Mouse (Mus musculus) MEL (cell line): Measurements from ENCODE around the gene Vmn1r87. TPM values are rescaled to one million over a fixed set of nuclear protein-coding genes. Genes with fewer than 3 reads are reported as not detected.

Experiments used
- DNase-seq: peaks from one replicate; pipeline ENCODE4 v3.0.0; 2011; ENCODE audit warnings: low read depth, low spot score
- H3K27ac ChIP-seq: 2 replicates; pipeline ENCODE4 v1.5.1; 2012; ENCODE audit warnings: low read depth, mild to moderate bottlenecking, control low read depth, low read length, moderate library complexity; ENCODE audit not compliant: control insufficient read depth
- H3K27me3 ChIP-seq, 2 experiments: fragments of 150-350 bp in 1 of 2; sonication (generic) in 1 of 2; 2 replicates each; pipeline ENCODE4 v1.6.1; 2012; ENCODE audit warnings: low read length in 2 of 2, mild to moderate bottlenecking in 2 of 2, improper control_type of control experiment in 1 of 2, moderate library complexity in 1 of 2; ENCODE audit not compliant: insufficient read depth in 2 of 2, control insufficient read depth in 1 of 2
- H3K36me3 ChIP-seq, 2 experiments: 2 replicates each; pipeline ENCODE4 v1.6.1; 2012 to 2014; ENCODE audit warnings: low read length in 2 of 2, improper control_type of control experiment in 1 of 2, inconsistent platforms in 1 of 2, mild to moderate bottlenecking in 1 of 2; ENCODE audit not compliant: insufficient read depth in 2 of 2, control insufficient read depth in 1 of 2
- H3K4me1 ChIP-seq, 2 experiments: fragments of 150-350 bp in 1 of 2; sonication (generic) in 1 of 2; 2 replicates each; pipeline ENCODE4 v1.6.1; 2012; ENCODE audit warnings: low read length in 2 of 2, improper control_type of control experiment in 1 of 2, mild to moderate bottlenecking in 1 of 2; ENCODE audit not compliant: insufficient read depth in 2 of 2, control insufficient read depth in 1 of 2
- H3K4me3 ChIP-seq, 2 experiments: fragments of 150-350 bp in 1 of 2; sonication (generic) in 1 of 2; 2 replicates each; pipeline ENCODE4 v1.5.1; 2012; ENCODE audit warnings: low read depth in 2 of 2, low read length in 2 of 2, mild to moderate bottlenecking in 2 of 2, moderate library complexity in 2 of 2, control low read depth in 1 of 2, improper control_type of control experiment in 1 of 2; ENCODE audit not compliant: control insufficient read depth in 1 of 2, insufficient read depth in 1 of 2
- H3K79me2 ChIP-seq: 2 replicates; pipeline ENCODE4 v1.6.1; 2012; ENCODE audit warnings: mild to moderate bottlenecking, low read length, moderate library complexity; ENCODE audit not compliant: control insufficient read depth, poor library complexity, insufficient read depth
- H3K9ac ChIP-seq: 2 replicates; pipeline ENCODE4 v1.6.1; 2012; ENCODE audit warnings: low read depth, mild to moderate bottlenecking, control low read depth, low read length, moderate library complexity; ENCODE audit not compliant: control insufficient read depth, poor library complexity, severe bottlenecking
- H3K9me3 ChIP-seq: fragments of 150-350 bp; sonication (generic); replicated peaks from 2 replicates; pipeline ENCODE4 v1.6.1; 2012; ENCODE audit warnings: mild to moderate bottlenecking, low read length, improper control_type of control experiment, moderate library complexity; ENCODE audit not compliant: insufficient read depth
- CHD1 ChIP-seq: IDR thresholded peaks from 2 replicates; pipeline ENCODE4 v1.6.1; 2012; ENCODE audit warnings: low read depth, mild to moderate bottlenecking, inconsistent platforms, low read length, improper control_type of control experiment
- CHD2 ChIP-seq: IDR thresholded peaks from 2 replicates; pipeline ENCODE4 v1.6.1; 2011; ENCODE audit warnings: low read length, improper control_type of control experiment
- MAFK ChIP-seq: IDR thresholded peaks from 2 replicates; pipeline ENCODE4 v1.6.1; 2011; ENCODE audit warnings: low read depth, mild to moderate bottlenecking, low read length, improper control_type of control experiment, borderline replicate concordance
- MEF2A ChIP-seq: IDR thresholded peaks from 2 replicates; pipeline ENCODE4 v1.6.1; 2014; ENCODE audit warnings: low read depth, mild to moderate bottlenecking, inconsistent platforms, low read length, improper control_type of control experiment; ENCODE audit not compliant: poor library complexity, insufficient replicate concordance, severe bottlenecking; ENCODE audit errors: extremely low read depth
- MYC ChIP-seq: IDR thresholded peaks from 2 replicates; pipeline ENCODE4 v1.6.1; 2011; ENCODE audit warnings: low read depth, mild to moderate bottlenecking, low read length, improper control_type of control experiment, moderate library complexity
- NELFE ChIP-seq: IDR thresholded peaks from 2 replicates; pipeline ENCODE4 v1.6.1; 2011; ENCODE audit warnings: low read depth, low read length, improper control_type of control experiment
- RCOR1 ChIP-seq: IDR thresholded peaks from 2 replicates; pipeline ENCODE4 v1.6.1; 2012; ENCODE audit warnings: low read depth, mild to moderate bottlenecking, inconsistent platforms, low read length, improper control_type of control experiment
- UBTF ChIP-seq: IDR thresholded peaks from 2 replicates; pipeline ENCODE4 v1.6.1; 2012; ENCODE audit warnings: low read depth, mild to moderate bottlenecking, inconsistent platforms, low read length, improper control_type of control experiment, moderate library complexity, borderline replicate concordance; ENCODE audit not compliant: insufficient read depth
- USF2 ChIP-seq, 2 experiments: IDR thresholded peaks; 2 replicates each; pipeline ENCODE4 v1.6.1; 2011 to 2012; ENCODE audit warnings: improper control_type of control experiment in 2 of 2, low read length in 2 of 2, borderline replicate concordance in 1 of 2, inconsistent platforms in 1 of 2, low read depth in 1 of 2, mild to moderate bottlenecking in 1 of 2; ENCODE audit not compliant: insufficient read depth in 1 of 2
- polyA plus RNA-seq, 2 experiments: library from polyadenylated mRNA; stranded (reverse) in 1 of 2; unstranded in 1 of 2; fragments of >175 nt in 1 of 2; fragments of >200 nt in 1 of 2; gene quantifications; 2 replicates each; pipeline versions ENCODE4 v1.2.1 to v1.2.4; 2012; ENCODE audit warnings: low replicate concordance in 2 of 2, low read depth in 1 of 2; ENCODE audit not compliant: insufficient read length in 2 of 2, insufficient read depth in 1 of 2, missing spikeins in 1 of 2
- total RNA-seq: library from RNA; depleted of rRNA; stranded (reverse); fragments of 300-350 nt; gene quantifications from 2 replicates; pipeline ENCODE4 v1.2.3, GENCODE M21; 2012; rRNA removed

The Vmn1r87 gene
- total and polyA plus RNA-seq, 3 experiments: 0.01 TPM; not detected in 2

DNA sequence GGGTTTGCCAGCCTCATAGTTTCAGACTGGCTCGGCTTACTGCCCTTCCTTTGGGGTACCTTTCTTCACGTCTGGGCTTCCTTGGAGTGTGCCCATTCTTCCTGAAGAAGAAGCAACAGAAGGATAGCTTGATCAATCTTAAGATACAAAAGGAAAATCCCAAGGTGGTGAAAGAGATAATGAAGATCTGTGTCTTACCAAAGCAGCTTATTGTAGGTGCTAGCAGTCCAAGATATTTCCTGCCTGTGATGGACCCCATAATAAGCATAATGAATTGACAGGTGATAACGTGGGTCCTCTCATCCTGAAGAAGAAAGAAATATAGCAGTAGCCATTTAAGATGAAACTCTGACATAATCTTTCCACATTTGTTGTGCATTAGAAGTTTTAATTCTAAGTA is 44.9 kb downstream of the Vmn1r87 start, which contains the start of gene Vmn1r85:
Vmn1r85 (minus strand) TSS at position 101 of the 400 bp plus-strand sequence.
- Histone ChIP-seq H3K4me3 (no peak within 1 kb of the TSS), H3K36me3 (no peaks in the 10 kb centered on the region), H3K27ac (no peak within 1 kb of the TSS), H3K4me1 (no peaks in the 10 kb centered on the region), H3K79me2 (no peaks in the 10 kb centered on the region), H3K9me3 (no peaks in the 10 kb centered on the region), H3K9ac (no peak within 1 kb of the TSS), H3K27me3 (no peaks in the 10 kb centered on the region)
- DNase-seq: no peak
- TF ChIP-seq MYC (no peak), NELFE (no peak), UBTF (no peak), MAFK (no peak), MEF2A (no peak), RCOR1 (no peak), CHD2 (no peak), CHD1 (no peak), USF2 (IDR thresholded peaks at IDR 0.05; ENCODE audit: borderline replicate concordance in 1 of 2, insufficient read depth in 1 of 2, low read depth in 1 of 2, low read length in 2 of 2) (no peak)

Other genes with a start within 250 kb of the Vmn1r87 start
- gene Zscan22, start 242.3 kb downstream of the Vmn1r87 start, total RNA-seq: 1.3 and 2.5 TPM in 2 replicates
- gene Zscan22, start 242.3 kb downstream of the Vmn1r87 start, polyA plus RNA-seq: 1 to 10 TPM in 1 of 2 experiments, not detected in 1; 7.1 TPM
- gene Rps5, start 217.9 kb downstream of the Vmn1r87 start, total RNA-seq: 3,873 and 4,196 TPM in 2 replicates
- 1,000 to 10,000 TPM in 1 of 2 experiments, 100 to 1,000 TPM in 1; 960 to 2,915 TPM for gene Rps5, start 217.9 kb downstream of the Vmn1r87 start, polyA plus RNA-seq
- 0.89 and 1.0 TPM in 2 replicates for gene Rnf225, start 212.7 kb downstream of the Vmn1r87 start, total RNA-seq
- gene Rnf225, start 212.7 kb downstream of the Vmn1r87 start, polyA plus RNA-seq: 1 to 10 TPM in 1 of 2 experiments, not detected in 1; 2.3 TPM
- gene Zfp324, start 174.3 kb downstream of the Vmn1r87 start, total RNA-seq: 5.9 and 9.9 TPM in 2 replicates
- gene Zfp324, start 174.3 kb downstream of the Vmn1r87 start, polyA plus RNA-seq: 1 to 10 TPM in 1 of 2 experiments, not detected in 1; 5.2 TPM
- 3.4 TPM in 2 replicates for gene Zfp446, start 162.3 kb downstream of the Vmn1r87 start, total RNA-seq
- 1 to 10 TPM in 1 of 2 experiments, not detected in 1; 4.9 TPM for gene Zfp446, start 162.3 kb downstream of the Vmn1r87 start, polyA plus RNA-seq
- gene Slc27a5, start 142.0 kb downstream of the Vmn1r87 start, total RNA-seq: not detected in 2 replicates
- gene Slc27a5, start 142.0 kb downstream of the Vmn1r87 start, polyA plus RNA-seq: under 1 TPM in 1 of 2 experiments, not detected in 1; 0.13 TPM
- 605 and 702 TPM in 2 replicates for gene Trim28, start 141.0 kb downstream of the Vmn1r87 start, total RNA-seq
- gene Trim28, start 141.0 kb downstream of the Vmn1r87 start, polyA plus RNA-seq: 1,000 to 10,000 TPM in 1 of 2 experiments, 100 to 1,000 TPM in 1; 104 to 1,160 TPM
- 15.8 and 16.8 TPM in 2 replicates for gene Zbtb45, start 130.1 kb downstream of the Vmn1r87 start, total RNA-seq
- gene Zbtb45, start 130.1 kb downstream of the Vmn1r87 start, polyA plus RNA-seq: 10 to 100 TPM in 1 of 2 experiments, not detected in 1; 36.3 TPM
- gene Chmp2a, start 105.3 kb downstream of the Vmn1r87 start, total RNA-seq: 94.9 and 100 TPM in 2 replicates
- 100 to 1,000 TPM in 1 of 2 experiments, not detected in 1; 180 TPM for gene Chmp2a, start 105.3 kb downstream of the Vmn1r87 start, polyA plus RNA-seq
- gene Ube2m, start 101.9 kb downstream of the Vmn1r87 start, total RNA-seq: 134 and 148 TPM in 2 replicates
- 100 to 1,000 TPM in 1 of 2 experiments, not detected in 1; 336 TPM for gene Ube2m, start 101.9 kb downstream of the Vmn1r87 start, polyA plus RNA-seq
- gene Mzf1, start 85.4 kb downstream of the Vmn1r87 start, total RNA-seq: 0.77 and 0.85 TPM in 2 replicates
- 1 to 10 TPM in 1 of 2 experiments, not detected in 1; 2.4 TPM for gene Mzf1, start 85.4 kb downstream of the Vmn1r87 start, polyA plus RNA-seq
- not detected in 2 replicates for gene Vmn1r85, start 45.0 kb downstream of the Vmn1r87 start, total RNA-seq
- gene Vmn1r85, start 45.0 kb downstream of the Vmn1r87 start, polyA plus RNA-seq: not detected
- gene Vmn1r86, start 20.2 kb downstream of the Vmn1r87 start, total RNA-seq: not detected in 2 replicates
- gene Vmn1r86, start 20.2 kb downstream of the Vmn1r87 start, polyA plus RNA-seq: not detected
- gene Vmn1r88, start 19.4 kb upstream of the Vmn1r87 start, total RNA-seq: 0.04 TPM in 1 of 2 replicates, not detected in the other
- not detected for gene Vmn1r88, start 19.4 kb upstream of the Vmn1r87 start, polyA plus RNA-seq
- not detected in 2 replicates for gene Vmn1r89, start 72.9 kb upstream of the Vmn1r87 start, total RNA-seq
- not detected for gene Vmn1r89, start 72.9 kb upstream of the Vmn1r87 start, polyA plus RNA-seq
- gene Lig1, start 137.1 kb upstream of the Vmn1r87 start, total RNA-seq: 63.1 and 67.2 TPM in 2 replicates
- gene Lig1, start 137.1 kb upstream of the Vmn1r87 start, polyA plus RNA-seq: 100 to 1,000 TPM; 187 to 570 TPM
- 4.9 and 6.1 TPM in 2 replicates for gene Zswim9, start 138.6 kb upstream of the Vmn1r87 start, total RNA-seq
- 10 to 100 TPM in 1 of 2 experiments, 1 to 10 TPM in 1; 7.7 to 46.6 TPM for gene Zswim9, start 138.6 kb upstream of the Vmn1r87 start, polyA plus RNA-seq
- gene Pla2g4c, start 184.5 kb upstream of the Vmn1r87 start, total RNA-seq: 0.85 and 1.0 TPM in 2 replicates
- 1 to 10 TPM in 1 of 2 experiments, not detected in 1; 2.0 TPM for gene Pla2g4c, start 184.5 kb upstream of the Vmn1r87 start, polyA plus RNA-seq